Mouse (Mus musculus) 416B (cell line): ENCODE results near the gene Smad3.

ENCODE experiments used
- DNase-seq: peaks from one replicate; pipeline ENCODE4 v3.0.0; 2011; ENCODE audit warnings: low read depth

The Smad3 gene

GRCm38 (mm10) chr9:63623895-63624569 lies 133.8 kb downstream of the Smad3 start:
- no peak for DNase-seq

GRCm38 (mm10) chr9:63617967-63618366 lies 139.8 kb downstream of the Smad3 start:
- peak; percentile 9 for DNase-seq

GRCm38 (mm10) chr9:63614018-63614985 lies 143.5 kb downstream of the Smad3 start:
- DNase-seq, result no peak

DNA sequence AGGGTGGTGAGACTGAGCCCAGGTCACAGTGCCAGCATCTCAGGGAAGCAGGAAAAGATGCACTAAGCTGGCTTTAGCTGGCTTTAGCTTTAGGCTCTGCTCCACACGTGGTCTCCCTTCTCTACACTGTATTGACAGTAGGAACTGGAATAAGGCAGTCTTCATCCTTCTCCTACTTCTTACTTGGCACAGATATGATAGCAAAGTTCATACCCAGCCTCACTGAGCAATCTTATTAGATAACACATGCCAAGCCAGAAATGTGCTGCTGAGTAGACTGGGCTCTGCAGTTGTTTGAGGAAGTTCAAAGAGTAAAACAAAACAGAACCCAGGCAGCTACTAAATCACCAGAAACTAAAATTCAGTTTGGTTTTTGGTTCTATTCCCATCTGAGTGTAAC lies 144.2 kb downstream of the Smad3 start:
- peak; percentile 22 for DNase-seq

- DNase-seq, result no peak
Measured at GRCm38 (mm10) chr9:63612565-63613515, 145.0 kb downstream of the Smad3 start.

DNA sequence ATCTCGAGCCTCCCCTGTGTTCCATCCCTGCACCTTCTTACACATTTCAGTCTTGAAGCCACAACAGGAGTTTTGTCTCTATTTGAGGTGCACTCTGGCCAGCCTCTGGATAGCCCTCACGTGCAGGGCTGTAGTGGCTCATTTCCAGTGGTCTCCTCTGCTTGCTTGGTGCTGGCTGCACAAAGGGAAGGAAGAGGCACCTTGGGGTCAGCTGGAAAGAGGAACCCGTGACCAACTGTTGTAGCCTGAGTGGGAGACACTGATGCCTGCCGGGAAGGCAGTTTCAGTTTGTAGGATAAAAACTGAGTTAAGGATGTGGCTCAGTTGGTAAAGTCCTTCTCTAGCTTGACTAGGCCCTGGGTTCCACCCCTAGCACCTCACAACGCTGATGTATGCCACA lies 145.8 kb downstream of the Smad3 start:
- DNase-seq, result peak; percentile 76

DNA sequence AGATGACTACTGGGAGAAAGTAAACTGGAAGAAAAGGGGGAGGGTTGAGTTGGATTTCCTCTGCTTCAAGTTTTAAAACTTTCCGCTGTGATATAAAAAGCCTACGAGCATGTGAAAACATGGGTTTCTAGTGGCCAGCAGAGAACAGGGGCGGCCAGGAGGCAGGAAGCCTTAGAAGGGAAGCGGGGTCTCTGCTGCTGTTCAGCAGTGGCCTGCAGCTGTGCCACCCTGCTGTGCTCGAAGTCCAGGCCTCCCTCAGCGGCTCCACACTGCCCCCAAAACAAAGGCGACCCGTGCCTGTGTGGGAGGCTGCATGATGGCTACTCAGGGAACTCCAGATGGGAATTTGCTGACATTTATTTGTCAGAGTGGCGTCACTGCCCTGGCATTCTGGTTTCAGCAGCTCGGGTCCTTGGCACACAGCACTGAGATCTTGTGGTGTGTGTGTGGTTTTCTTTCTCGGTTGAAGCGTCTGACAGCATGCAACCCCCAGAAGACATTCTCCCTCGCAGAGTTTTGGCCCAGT lies 146.9 kb downstream of the Smad3 start:
- peak; percentile 79 for DNase-seq

DNA sequence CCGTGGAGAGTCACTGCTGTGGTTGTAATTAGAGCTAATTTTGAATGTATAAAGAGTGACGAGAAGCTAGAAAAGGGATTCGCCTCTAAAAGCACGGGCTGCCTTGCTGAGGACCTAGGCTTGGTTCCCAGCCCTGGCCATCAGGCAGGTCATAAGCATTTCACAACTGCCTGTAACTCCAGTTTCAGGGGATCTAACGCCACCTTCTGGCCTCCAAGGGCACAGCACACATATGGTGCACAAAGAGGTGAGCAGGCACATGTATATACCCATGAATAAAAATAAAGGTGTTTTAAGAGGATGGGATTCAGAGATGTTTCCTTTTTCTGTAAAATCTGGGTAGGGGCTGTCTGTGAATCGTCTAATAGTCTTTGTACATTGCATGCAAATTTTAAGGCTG lies 147.6 kb downstream of the Smad3 start:
- peak; percentile 32 for DNase-seq

GRCm38 (mm10) chr9:63609776-63610175 lies 148.0 kb downstream of the Smad3 start:
- no peak for DNase-seq

GRCm38 (mm10) chr9:63609246-63609645 lies 148.5 kb downstream of the Smad3 start:
- DNase-seq, result no peak

DNA sequence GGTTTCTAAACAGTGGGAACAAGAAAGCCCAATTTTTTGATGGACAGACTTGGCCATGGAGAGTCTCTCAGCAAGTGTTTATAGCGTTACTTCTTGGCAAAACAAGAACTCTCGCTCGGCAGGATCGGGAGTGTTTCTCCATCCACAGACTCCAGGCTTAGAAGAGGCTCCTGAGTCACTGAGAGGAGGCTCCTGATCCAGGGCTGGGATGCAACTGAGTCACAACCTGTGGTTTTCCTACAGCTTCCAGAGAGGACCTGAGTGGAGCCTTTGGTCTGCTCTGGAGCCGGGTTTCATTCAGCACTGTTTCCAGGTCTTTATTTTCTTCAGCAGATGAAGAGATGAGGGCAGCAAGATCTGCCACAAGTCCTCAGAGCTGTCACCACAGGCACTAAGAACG lies 149.8 kb downstream of the Smad3 start:
- DNase-seq, result no peak

DNA sequence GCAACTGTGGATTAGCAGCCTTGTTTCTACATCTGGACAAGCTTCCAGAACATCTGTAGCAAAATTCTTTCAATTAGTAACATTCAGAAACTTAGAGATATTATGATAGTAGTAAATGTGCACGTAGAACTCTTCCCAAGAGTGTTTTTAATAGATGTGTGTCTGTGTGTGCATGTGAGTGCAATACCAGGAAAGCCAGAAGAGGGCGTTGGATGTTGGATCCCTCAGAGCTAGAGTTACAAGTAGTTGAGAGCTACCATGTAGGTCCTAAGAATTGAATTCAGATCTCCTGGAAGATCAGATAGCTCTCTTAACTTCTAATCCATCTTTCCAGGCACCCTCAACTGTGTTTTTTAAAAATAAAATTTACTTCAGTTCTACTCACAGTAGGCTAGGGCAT lies 151.2 kb downstream of the Smad3 start:
- peak; percentile 31 for DNase-seq

DNA sequence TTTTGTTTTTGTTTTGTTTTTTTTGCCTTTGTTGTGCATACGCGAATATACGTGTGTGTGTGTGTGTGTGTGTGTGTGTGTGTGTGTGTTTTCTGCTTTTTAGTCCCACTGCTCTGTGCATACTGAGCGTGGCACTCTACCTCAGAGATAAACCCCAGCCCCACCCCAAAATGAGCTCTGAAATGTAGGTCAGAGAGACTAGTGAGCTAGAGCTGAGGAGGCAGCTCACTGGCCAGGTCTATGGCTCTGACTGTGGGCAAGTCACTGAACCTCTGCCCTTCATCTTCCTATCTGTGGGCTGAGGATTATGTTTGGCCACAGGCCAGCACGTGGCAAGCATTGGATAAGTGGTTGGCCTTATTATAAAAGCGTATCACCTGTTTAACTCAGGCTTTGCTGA lies 153.9 kb downstream of the Smad3 start:
- DNase-seq, result peak; percentile 51

DNA sequence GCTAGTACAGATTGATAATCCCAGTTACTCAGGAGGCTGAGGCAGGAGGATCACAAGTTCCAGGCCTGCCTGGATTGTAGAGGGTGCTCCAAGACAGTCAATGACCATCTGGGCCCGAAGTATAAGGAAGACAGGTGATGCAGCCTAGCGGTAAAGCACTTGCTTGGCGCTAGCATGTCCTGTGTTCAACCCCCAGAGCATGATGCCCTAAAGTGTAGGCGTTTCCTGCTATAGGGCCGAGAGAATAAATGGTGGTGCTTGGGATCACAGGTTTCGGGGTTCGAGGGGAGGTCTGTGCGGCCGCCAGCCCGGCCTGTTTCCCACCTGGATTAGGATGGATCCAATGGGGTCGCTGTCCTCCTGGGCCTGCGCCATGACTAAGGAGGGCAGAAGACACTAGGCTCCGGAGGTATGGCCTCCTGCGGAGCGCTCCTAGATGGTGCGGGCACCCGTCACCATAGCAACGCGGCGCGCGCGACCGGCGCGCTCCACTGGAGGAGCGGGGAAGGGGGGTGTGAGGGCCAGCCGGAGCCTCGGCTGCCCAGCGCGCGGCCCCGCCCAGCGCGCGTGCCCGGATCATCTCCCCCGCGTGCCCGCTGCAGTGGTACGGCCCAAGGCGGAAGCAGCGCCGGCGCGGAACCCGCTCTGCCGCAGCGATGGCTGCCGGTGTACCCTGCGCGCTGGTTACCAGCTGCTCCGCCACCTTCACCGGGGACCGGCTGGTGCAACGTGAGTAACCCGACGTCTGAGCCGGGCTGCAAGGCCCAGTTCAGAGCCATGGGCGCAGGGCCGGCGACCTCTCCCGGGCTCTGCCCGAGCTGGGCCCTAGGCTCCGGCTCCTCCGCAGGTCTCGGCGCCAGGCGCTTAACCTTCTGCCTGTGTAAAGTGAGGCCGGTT lies 155.5 kb downstream of the Smad3 start, which contains the start of the genes Iqch and Aagab:
Iqch (minus strand) TSS at position 451 of the 897 bp plus-strand sequence.
Aagab (plus strand) TSS at position 618 of the 897 bp plus-strand sequence.
- peak; percentile 93 for DNase-seq
